Mouse (Mus musculus): ENCODE measurements around the gene Il34.

Gene Il34

DNA sequence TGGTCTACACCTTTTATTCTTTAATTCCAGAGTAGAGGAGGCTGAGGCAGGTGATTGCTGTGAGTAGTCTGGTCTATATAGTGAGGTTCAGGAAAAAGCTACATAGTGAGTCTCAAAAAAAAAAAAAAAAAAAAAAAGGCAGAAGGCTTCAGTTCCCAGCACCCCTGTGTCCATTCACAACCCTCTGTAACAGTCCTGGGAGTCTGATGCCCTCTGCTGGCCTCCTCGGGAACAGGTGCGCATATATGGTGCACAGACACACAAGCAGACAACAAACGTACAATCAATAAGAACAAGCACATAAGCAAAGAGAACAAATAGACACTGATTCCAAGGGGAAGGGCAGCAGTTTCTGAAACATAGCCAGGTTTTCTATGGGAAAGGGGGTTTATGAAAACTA lies 29.4 kb downstream of the Il34 start:
- DNase-seq (ENCODE audit: low spot score): no peak

DNA sequence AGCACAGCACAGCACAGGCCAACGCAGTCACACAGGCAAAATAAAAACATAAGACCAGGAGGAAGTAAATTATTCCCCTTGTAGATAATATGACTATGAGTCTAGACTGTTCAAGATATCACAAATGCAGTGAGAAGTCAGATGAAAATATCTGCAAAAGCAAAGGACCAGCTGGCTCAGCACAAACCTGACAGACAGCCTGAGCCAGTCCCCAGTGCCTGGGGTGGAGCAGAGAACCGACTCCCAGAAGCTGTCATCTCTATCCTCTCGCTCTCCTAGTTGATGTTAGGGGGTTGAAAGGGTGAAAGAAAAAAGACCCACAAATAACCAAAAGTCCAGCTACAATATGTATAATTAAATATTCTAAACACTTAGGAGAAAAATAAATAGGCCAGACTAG lies 30.0 kb downstream of the Il34 start:
- no peak for DNase-seq (ENCODE audit: low spot score)

DNA sequence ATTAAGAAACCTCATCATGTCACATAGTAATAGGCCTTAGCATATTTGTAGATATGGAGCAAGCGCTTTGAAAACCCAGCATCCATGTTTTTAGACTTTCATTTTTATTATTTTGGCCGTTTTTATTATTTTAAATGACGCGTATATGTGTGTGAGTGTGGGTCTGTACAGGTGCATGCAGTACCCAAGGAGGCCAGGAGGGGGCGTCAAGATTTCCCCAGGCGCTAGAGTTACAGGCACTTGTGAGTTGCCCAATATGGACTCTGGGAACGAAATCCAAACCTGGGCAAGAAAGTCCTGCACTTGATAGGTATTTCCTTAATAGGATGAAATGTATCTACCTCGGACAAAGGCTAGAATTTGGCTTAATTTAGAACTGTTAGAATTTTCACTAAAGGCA lies 30.4 kb downstream of the Il34 start:
- no peak for DNase-seq (ENCODE audit: low spot score)

DNA sequence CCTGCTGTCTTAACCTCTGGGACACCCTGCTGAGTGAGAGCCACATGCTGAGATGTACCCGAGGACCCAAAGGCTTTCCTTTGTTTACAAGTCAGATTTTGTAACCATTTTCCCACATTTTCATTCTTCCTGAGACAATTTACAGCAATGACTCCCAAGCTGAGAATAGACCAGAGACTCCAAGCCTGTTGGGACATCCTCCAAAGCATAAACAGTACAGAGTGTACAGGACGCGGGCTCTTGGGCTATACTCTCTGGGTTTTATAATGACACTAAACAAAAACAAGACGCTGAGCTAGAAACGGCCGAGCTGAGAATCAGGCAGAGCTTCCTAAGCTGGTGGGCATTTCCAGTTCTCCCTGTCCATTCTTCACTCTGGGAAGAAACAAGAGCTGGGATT lies 31.0 kb downstream of the Il34 start:
- no peak for DNase-seq (ENCODE audit: low spot score)

DNA sequence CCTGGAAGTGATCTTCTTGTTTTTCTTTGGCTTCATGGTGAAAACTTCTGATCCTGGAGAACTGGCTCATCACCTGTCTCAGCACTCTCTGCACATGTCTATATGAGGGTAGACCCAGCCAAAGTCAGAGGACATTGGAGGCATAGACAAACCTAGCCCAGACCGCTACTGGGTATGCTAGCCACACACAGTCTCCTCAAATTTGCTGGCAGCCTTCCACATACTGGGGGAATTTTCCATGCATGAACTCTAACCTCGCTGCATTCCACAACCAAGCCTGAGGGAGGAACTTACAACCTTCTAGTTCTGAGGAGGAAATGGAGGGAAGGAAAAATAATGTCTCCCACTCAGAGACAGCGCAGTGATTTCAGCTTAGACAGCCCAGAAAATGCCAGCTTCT lies 31.7 kb downstream of the Il34 start:
- no peak for DNase-seq (ENCODE audit: low spot score)

DNA sequence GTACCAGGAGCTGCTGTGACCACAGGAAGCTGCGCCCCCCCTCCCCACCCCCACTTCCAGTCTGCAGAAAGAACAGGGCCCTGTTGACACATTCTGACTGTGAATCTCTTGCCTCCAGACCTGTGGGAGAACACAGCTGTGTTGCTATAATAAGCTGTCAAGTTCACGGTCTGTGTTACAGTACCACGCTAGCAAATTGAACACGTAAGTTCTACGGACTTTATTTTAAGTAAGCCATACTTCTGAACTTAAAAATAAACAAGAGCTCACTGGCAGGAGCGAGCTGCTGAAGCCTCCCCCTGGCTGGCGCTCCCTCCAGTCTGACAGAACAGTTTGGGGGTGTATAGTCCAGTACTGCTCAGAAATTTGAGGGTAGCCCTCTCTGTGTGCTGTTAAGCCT lies 33.3 kb downstream of the Il34 start:
- no peak for DNase-seq (ENCODE audit: low spot score)

DNA sequence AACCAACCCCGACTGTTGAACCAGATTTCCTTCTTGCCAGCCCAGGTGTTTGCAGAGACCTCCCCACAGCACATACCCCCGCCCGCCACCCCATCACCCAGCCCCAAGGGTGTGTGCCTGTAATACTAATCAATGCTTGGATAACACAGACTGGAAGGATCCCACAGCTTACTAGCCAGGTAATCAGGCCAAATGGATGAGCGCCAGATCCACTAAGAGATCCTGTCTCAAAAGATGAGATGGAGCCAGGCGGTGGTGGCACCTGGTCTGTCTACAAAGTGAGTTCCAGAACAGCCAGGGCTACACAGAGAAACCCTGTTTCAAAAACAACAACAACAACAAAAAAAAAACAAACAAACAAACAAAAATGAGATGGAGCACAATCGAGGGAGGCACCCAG lies 38.5 kb downstream of the Il34 start:
- DNase-seq (ENCODE audit: low spot score): no peak

DNA sequence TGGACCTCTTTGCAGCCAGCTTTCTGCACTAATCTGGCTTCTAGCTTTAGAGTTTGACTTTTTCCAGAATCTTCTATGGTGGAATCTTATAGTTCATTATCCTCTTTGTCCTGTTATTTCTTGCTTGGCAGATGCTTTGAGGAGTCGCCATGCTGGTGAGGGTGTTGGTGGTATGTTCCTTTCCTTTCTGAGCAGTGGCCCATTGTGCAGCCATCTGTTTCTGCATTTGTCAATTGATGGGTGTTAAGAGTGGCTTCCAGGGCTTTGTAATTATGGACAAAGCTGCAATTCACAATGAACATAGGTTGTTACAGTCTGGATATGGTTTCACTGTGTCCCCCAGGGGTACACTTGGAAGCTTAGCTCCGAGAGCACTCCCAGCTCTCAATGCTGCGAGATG lies 41.1 kb downstream of the Il34 start:
- no peak for DNase-seq (ENCODE audit: low spot score)

DNA sequence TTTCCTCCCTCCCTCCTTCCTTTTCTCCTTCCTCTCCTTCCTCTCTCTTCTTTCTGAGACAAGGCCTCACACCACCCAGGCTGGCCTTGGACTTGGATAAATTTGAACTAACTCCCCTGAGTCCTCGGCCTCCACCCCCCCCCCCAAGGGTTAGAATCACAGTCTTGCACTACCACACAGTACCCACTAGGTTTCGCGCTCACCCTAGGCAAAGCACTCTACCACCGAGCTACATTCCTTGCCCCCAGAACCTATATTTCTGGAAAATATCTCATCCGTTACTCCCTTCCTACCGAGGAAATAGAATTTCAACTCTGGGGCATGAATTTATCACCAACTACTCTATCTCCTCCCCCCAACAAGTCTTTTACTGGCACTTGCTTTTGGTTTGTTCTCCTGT lies 43.7 kb downstream of the Il34 start:
- no peak for DNase-seq (ENCODE audit: low spot score)

DNA sequence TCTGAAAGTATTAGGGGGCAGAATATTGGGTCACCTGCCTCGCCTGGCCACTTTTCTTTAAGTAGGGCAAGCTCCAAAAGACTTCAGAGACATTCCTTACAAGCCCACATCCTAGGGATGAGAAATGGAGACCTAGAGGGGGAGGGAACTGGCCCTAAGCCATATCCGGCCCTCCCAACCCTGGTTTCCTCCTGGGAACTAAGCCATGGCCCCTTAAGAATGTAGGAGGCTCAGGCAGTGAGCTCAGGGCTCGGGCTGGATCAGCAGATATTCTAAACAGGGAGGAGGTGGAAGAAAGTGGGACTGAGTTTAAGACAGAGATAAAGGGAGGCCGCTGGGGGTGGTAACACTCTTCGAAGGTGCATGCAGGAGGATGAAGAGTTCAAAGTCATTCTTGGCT lies 44.5 kb downstream of the Il34 start:
- DNase-seq (ENCODE audit: low spot score): no peak

DNA sequence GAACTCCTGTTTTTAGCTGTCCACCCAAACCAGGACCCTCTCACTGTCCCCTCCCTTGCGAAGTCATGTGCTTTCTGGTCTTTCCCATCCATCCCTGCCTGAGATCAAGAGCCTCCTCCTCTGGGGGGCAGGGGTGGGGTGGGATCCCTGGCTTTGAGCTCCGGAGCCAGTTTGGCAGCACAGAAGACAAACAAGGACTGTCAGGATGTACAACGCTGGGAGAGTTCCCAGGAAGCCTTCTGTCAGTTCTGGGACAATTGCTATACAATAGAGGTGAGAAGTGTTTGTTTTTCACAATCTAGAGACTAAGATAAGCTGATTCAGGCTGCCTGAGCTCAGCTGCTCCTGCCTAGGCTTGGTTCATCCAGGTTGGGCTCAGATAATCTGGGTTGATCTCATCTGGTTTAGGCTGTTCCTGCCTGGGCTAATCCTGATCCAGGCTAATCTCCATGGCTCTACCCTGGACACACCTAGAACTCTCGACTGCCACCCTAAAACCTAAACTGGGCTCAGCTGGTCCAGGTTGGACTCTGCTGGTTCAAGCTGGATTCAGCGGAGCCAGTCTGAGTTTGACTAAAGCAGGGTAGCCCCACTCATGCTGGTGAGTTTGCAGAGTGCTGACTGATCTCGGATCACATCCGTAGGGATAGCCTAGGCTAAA lies 45.3 kb downstream of the Il34 start:
- no peak for DNase-seq (ENCODE audit: low spot score)

DNA sequence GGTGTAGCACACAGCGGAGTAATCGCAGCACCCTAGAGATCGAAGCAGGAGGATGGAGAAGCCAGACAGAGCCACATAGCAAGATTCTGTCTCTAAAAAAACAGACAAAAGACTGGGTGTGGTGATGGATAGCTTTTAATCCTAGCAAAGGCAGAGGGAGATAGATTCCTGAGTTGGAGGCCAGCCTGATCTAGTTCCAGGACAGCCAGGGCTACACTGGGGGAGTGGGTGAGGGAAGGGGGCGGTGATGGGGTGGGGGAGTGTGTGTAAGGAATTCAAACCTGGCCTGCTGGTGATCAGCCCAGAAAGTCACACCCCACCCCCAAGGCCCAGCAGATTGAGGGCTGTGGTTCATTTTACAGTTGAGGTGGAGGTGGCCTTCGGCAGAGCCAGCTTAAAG lies 49.5 kb downstream of the Il34 start:
- DNase-seq (ENCODE audit: low spot score): no peak

DNA sequence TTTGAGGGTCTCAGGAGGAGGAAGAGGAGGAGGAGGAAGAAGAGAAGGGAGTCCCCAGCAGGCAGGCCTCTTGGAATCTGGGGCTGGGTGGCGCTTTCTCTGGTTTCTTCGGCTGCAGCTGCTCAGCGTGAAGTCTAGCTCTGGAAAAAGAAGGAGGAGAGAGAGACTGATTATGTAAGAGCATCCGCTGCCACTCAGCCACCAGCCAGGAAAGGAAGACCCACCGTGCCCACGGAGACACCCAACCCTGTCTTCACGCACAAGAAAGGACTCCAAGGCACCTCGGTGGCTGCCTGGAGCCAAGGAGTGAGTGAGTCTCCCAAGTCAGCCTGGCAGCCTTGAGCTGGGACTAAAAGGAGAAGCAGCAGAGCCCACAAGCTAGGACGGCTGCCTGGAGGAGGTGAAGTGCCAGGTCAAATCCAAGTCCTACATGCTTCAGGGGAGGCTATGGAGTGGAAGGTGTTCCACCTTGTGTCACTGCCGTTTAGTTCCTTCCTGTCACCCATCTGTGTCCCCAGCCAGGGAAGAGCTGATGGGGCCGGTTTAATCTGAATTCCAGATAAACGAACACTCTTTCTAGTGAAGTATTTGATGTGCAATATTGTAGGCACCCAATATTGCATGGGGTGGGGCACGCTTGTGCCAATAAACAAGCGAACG lies 50.1 kb downstream of the Il34 start:
- peak; percentile 53 for DNase-seq (ENCODE audit: low spot score)

DNA sequence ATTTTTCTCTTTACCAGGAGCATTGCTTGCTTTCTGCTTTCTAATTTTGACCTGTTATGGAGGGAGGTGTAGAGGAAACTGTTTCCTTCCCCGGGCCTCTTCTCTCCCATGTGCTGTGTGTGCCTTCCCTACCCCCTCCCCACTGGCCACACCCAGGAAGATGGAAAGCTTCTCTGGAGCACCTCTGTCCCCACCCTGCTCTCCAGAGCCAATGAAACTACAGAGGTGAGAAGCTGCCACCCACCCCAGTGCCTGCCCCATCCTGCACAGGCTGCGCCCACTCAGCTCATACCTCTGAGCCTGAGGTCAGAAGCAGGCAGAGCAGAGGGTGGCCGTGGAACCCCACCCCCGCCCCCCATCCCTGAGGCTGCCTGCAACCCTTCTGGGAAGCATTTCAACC lies 51.0 kb downstream of the Il34 start:
- DNase-seq (ENCODE audit: low spot score): peak; percentile 55

DNA sequence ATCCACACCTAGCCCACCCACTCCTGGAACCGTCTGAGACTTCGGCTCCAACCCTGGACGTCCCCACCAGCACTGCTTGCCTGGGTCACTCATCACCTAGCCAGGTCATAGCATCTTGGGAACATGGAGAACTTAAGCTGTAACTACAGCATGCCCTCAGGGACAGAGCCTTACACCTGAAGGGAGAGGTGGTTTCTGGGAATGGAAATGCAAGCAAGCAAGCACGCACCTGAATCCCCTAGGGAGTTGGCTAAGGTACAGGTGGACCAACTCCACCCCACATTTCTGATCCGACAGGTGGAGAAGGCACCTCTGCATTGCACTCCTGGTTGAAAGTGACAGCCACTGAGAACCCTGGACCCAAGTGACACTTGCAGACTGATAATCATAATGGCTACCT lies 54.2 kb downstream of the Il34 start:
- DNase-seq (ENCODE audit: low spot score): no peak

DNA sequence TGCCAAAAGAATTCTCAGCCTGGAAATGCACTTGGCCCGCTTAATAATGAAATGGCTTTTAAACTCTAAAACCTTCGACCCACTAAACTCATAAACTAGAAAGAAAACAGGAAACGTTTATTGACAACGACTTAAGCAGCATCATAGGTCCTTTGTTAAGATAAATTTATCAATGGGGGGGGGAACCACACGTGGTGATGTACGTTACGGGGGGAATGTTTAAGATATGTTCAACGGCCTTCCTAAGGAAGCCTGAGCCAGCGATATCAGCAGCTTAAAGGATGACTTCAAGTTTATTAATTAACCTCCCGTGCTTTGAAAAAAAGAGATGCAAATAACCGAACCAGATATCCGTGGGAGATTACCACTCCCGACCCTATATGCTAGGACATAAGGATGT lies 55.5 kb downstream of the Il34 start:
- no peak for DNase-seq (ENCODE audit: low spot score)

DNA sequence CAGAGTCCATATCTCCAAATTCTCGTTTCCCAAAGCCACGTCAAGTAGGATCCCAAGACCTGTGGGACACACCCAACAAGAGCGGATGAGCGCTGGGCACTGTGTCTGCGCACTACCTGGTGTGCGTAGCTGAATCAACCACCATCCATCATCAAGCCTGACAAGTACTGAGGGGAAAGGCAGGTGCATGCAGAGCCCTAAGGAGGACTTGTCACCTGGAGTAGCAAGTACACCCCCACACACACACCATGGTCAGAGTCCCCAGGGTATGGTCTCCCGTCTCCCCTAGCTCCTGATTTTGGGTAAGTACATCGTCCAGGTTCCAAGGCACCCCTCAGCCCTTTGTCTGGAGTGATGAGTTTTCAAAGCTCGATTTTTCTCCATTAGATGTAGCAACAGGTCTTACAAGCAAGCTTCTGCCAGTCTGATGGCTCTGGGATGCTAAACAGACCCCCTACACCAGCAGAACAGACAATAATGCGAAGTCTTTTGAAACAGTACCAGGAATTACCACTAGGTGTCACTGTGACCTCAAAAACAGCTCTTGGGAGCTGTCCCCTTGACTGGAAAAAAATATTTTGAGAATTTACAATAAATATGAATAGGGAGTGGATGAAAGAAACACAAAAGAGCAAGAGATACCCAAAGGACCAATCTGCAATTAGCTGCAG lies 56.1 kb downstream of the Il34 start:
- no peak for DNase-seq (ENCODE audit: low spot score)

DNA sequence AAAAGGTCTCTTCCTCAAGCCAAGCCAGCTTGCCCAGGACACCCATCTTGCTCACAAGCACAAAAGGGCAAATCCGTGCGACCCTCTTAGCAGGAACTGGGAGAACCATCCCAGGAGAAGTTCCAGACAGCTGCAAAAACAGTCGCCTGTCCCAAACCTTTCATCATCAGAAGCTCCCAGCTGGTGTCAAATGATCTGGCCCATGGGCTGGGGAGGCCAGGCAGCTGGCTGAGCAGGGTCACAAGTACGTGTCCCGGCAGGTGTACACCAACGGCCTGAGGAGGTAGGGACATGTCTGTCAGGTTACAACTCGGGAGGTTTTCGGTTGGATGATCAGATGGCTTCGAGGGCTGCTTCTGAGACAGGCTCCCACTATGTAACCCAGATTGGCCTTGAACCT lies 59.1 kb downstream of the Il34 start:
- no peak for DNase-seq (ENCODE audit: low spot score)

DNA sequence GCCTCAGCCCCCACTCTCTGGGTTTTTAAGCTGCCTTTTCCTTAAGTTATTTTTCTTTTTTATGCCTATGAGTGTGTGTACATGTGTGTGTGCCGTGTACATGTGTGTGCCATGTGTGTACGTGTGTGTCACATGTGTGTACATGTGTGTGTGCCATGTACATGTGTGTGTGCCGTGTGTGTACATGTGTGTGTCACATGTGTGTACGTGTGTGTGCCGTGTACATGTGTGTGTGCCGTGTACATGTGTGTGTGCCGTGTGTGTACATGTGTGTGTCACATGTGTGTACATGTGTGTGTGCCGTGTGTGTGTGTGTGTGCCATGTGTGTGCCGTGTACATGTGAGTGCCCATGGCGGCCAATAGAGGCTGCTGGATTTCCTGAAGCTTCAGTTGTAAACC lies 60.6 kb downstream of the Il34 start:
- no peak for DNase-seq (ENCODE audit: low spot score)

DNA sequence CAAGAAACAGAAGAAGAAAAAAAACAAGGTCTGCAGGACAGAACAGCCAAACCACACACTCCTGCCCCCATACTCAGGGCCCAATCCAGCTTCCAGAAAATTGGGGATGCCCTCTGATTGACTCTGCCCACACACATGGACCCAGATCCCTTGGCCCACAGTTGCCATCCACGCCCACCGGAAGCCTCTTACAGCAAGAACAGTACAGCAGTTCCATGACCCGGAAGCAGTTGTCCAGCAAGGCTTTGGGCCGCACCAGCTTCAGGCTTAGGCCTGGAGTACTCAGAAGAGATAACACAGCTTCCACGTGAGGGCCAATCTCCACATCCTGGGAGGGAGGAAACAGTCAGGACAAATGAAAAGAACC lies 63.3 kb downstream of the Il34 start:
- DNase-seq (ENCODE audit: low spot score): no peak

DNA sequence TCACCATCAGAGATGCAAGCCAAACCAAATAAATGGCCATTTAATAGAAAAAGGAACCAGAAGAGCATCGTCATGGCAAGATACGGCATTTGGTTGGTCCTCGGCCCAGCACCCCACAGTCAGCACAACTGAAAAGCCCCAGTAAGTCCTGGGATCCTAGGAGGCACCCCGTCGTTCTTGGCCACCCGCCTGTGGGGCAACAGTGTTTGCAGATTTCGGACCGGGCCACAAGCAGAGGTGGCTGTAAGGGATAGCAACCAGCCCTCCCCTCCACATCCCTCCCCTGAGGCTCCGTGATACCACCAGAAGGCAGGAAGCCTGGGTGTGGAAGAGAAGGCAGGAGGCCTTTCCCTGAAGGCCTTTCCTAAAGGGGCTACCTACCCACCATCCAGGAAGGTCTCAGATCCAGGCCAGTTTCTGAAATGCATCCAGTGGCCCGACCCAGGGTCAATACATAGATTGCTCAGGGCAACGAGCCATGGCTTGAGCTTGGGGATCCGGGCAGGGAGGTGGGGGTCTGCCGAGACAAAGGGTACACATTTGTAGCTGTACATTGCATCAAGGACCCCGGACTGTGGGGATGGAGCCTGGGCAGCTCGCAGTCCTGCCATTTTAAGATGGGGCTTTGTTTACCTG lies 63.8 kb downstream of the Il34 start:
- DNase-seq (ENCODE audit: low spot score): no peak

DNA sequence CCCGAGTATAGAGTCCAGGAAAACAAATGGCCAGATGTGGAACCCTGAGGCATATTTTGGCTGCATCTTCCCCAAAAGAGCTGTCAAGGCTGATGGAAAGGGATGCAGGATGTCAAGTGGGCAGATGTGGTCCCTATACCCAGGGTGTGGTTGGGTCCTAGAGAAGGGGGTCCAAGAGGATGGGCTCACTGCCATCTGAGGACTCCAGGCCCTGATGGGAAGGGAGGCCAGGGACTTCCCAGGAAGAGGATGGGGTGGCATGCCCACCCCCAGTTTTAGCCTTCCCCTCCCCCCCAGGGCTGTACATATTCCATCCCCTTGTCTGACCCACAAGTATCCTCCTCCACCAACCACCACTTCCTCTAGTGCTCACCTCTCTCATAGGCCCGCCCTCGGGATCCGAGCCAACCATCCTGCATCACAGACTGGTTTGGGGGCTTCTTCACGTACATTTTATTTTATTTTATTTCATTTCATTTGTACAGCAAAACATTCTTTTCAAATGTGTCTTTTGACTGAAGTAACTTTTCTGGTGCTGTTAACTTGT lies 65.0 kb downstream of the Il34 start:
- DNase-seq (ENCODE audit: low spot score): no peak

DNA sequence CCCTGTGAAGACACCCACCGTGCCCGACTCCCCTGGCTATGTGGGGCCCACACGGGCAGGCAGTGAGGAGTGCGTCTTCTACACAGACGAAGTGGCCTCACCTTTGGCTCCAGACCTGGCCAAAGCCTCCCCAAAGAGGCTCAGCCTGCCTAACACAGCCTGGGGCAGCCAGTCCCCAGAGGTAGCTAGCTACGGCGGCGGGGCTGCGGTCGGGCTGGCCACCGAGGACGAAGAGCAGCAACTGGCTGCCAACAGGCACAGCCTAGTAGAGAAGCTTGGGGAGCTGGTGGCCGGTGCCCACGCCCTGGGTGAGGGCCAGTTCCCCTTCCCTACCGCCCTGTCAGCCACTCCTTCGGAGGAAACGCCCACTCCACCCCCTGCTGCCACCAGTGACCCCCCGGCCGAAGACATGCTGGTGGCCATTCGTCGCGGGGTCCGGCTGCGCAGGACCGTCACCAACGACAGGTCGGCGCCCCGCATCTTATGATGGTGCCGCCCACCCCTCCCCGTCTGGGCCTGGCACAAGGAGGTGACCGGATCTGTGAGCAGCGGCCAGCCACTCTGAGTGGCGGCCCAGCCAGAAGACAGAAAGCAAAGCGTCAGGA lies 67.0 kb downstream of the Il34 start:
- DNase-seq (ENCODE audit: low spot score): no peak
